Mouse (Mus musculus) MEL (cell line): ENCODE data around the gene Gm20388. TPM values are rescaled to one million over a fixed set of nuclear protein-coding genes. Genes with fewer than 3 reads are reported as not detected.

Experiments used
- DNase-seq: peaks from one replicate; pipeline ENCODE4 v3.0.0; 2011; ENCODE audit warnings: low read depth, low spot score
- H3K27ac ChIP-seq: 2 replicates; pipeline ENCODE4 v1.5.1; 2012; ENCODE audit warnings: low read depth, mild to moderate bottlenecking, control low read depth, low read length, moderate library complexity; ENCODE audit not compliant: control insufficient read depth
- H3K27me3 ChIP-seq, 2 experiments: fragments of 150-350 bp in 1 of 2; sonication (generic) in 1 of 2; 2 replicates each; pipeline ENCODE4 v1.6.1; 2012; ENCODE audit warnings: low read length in 2 of 2, mild to moderate bottlenecking in 2 of 2, improper control_type of control experiment in 1 of 2, moderate library complexity in 1 of 2; ENCODE audit not compliant: insufficient read depth in 2 of 2, control insufficient read depth in 1 of 2
- H3K36me3 ChIP-seq, 2 experiments: 2 replicates each; pipeline ENCODE4 v1.6.1; 2012 to 2014; ENCODE audit warnings: low read length in 2 of 2, improper control_type of control experiment in 1 of 2, inconsistent platforms in 1 of 2, mild to moderate bottlenecking in 1 of 2; ENCODE audit not compliant: insufficient read depth in 2 of 2, control insufficient read depth in 1 of 2
- H3K4me1 ChIP-seq, 2 experiments: fragments of 150-350 bp in 1 of 2; sonication (generic) in 1 of 2; 2 replicates each; pipeline ENCODE4 v1.6.1; 2012; ENCODE audit warnings: low read length in 2 of 2, improper control_type of control experiment in 1 of 2, mild to moderate bottlenecking in 1 of 2; ENCODE audit not compliant: insufficient read depth in 2 of 2, control insufficient read depth in 1 of 2
- H3K4me3 ChIP-seq, 2 experiments: fragments of 150-350 bp in 1 of 2; sonication (generic) in 1 of 2; 2 replicates each; pipeline ENCODE4 v1.5.1; 2012; ENCODE audit warnings: low read depth in 2 of 2, low read length in 2 of 2, mild to moderate bottlenecking in 2 of 2, moderate library complexity in 2 of 2, control low read depth in 1 of 2, improper control_type of control experiment in 1 of 2; ENCODE audit not compliant: control insufficient read depth in 1 of 2, insufficient read depth in 1 of 2
- H3K79me2 ChIP-seq: 2 replicates; pipeline ENCODE4 v1.6.1; 2012; ENCODE audit warnings: mild to moderate bottlenecking, low read length, moderate library complexity; ENCODE audit not compliant: control insufficient read depth, poor library complexity, insufficient read depth
- H3K9ac ChIP-seq: 2 replicates; pipeline ENCODE4 v1.6.1; 2012; ENCODE audit warnings: low read depth, mild to moderate bottlenecking, control low read depth, low read length, moderate library complexity; ENCODE audit not compliant: control insufficient read depth, poor library complexity, severe bottlenecking
- H3K9me3 ChIP-seq: fragments of 150-350 bp; sonication (generic); replicated peaks from 2 replicates; pipeline ENCODE4 v1.6.1; 2012; ENCODE audit warnings: mild to moderate bottlenecking, low read length, improper control_type of control experiment, moderate library complexity; ENCODE audit not compliant: insufficient read depth
- CHD2 ChIP-seq: IDR thresholded peaks from 2 replicates; pipeline ENCODE4 v1.6.1; 2011; ENCODE audit warnings: low read length, improper control_type of control experiment
- ELF1 ChIP-seq: IDR thresholded peaks from 2 replicates; pipeline ENCODE4 v1.6.1; 2014; ENCODE audit warnings: low read depth, mild to moderate bottlenecking, inconsistent platforms, low read length, improper control_type of control experiment, moderate library complexity
- EP300 ChIP-seq, 2 experiments: IDR thresholded peaks; 2 replicates each; pipeline ENCODE4 v1.6.1; 2011; ENCODE audit warnings: improper control_type of control experiment in 2 of 2, low read length in 2 of 2, low read depth in 1 of 2, mild to moderate bottlenecking in 1 of 2
- GATA1 ChIP-seq: IDR thresholded peaks from 2 replicates; pipeline ENCODE4 v1.6.1; 2011; ENCODE audit warnings: low read depth, low read length, improper control_type of control experiment
- JUND ChIP-seq: IDR thresholded peaks from 2 replicates; pipeline ENCODE4 v1.6.1; 2011; ENCODE audit warnings: low read depth, mild to moderate bottlenecking, improper control_type of control experiment, low read length
- KAT2A ChIP-seq: conservative IDR thresholded peaks from 2 replicates; pipeline ENCODE4 v1.6.1; 2012; ENCODE audit warnings: low read depth, low read length, improper control_type of control experiment, inconsistent platforms
- MAFK ChIP-seq: IDR thresholded peaks from 2 replicates; pipeline ENCODE4 v1.6.1; 2011; ENCODE audit warnings: low read depth, mild to moderate bottlenecking, low read length, improper control_type of control experiment, borderline replicate concordance
- MAX ChIP-seq: IDR thresholded peaks from 2 replicates; pipeline ENCODE4 v1.6.1; 2011; ENCODE audit warnings: low read length, improper control_type of control experiment
- MAZ ChIP-seq: IDR thresholded peaks from 2 replicates; pipeline ENCODE4 v1.6.1; 2012; ENCODE audit warnings: low read depth, mild to moderate bottlenecking, inconsistent platforms, low read length, improper control_type of control experiment
- MEF2A ChIP-seq: IDR thresholded peaks from 2 replicates; pipeline ENCODE4 v1.6.1; 2014; ENCODE audit warnings: low read depth, mild to moderate bottlenecking, inconsistent platforms, low read length, improper control_type of control experiment; ENCODE audit not compliant: poor library complexity, insufficient replicate concordance, severe bottlenecking; ENCODE audit errors: extremely low read depth
- MXI1 ChIP-seq: IDR thresholded peaks from 2 replicates; pipeline ENCODE4 v1.6.1; 2011; ENCODE audit warnings: mild to moderate bottlenecking, low read depth, low read length, improper control_type of control experiment
- MYB ChIP-seq: IDR thresholded peaks from 2 replicates; pipeline ENCODE4 v1.6.1; 2011; ENCODE audit warnings: mild to moderate bottlenecking, low read depth, low read length, improper control_type of control experiment
- MYC ChIP-seq: IDR thresholded peaks from 2 replicates; pipeline ENCODE4 v1.6.1; 2011; ENCODE audit warnings: low read depth, mild to moderate bottlenecking, low read length, improper control_type of control experiment, moderate library complexity
- NELFE ChIP-seq: IDR thresholded peaks from 2 replicates; pipeline ENCODE4 v1.6.1; 2011; ENCODE audit warnings: low read depth, low read length, improper control_type of control experiment
- NRF1 ChIP-seq: IDR thresholded peaks from 2 replicates; pipeline ENCODE4 v1.6.1; 2014; ENCODE audit warnings: low read depth, mild to moderate bottlenecking, inconsistent platforms, low read length, improper control_type of control experiment, moderate library complexity; ENCODE audit not compliant: poor library complexity, insufficient read depth, severe bottlenecking
- POLR2A ChIP-seq, 2 experiments: IDR thresholded peaks; 2 replicates each; pipeline ENCODE4 v1.6.1; 2011 to 2012; ENCODE audit warnings: low read length in 2 of 2, mild to moderate bottlenecking in 2 of 2, control low read depth in 1 of 2, improper control_type of control experiment in 1 of 2, low read depth in 1 of 2, moderate library complexity in 1 of 2; ENCODE audit not compliant: control insufficient read depth in 1 of 2, insufficient read depth in 1 of 2, poor library complexity in 1 of 2
- POLR2AphosphoS2 ChIP-seq: IDR thresholded peaks from 2 replicates; pipeline ENCODE4 v1.6.1; 2011; ENCODE audit warnings: low read length, improper control_type of control experiment
- RAD21 ChIP-seq: IDR thresholded peaks from 2 replicates; pipeline ENCODE4 v1.6.1; 2011; ENCODE audit warnings: mild to moderate bottlenecking, low read depth, low read length, improper control_type of control experiment
- SMC3 ChIP-seq: IDR thresholded peaks from 2 replicates; pipeline ENCODE4 v1.6.1; 2011; ENCODE audit warnings: low read depth, low read length, improper control_type of control experiment
- TCF12 ChIP-seq: IDR thresholded peaks from 2 replicates; pipeline ENCODE4 v1.6.1; 2014; ENCODE audit warnings: low read depth, mild to moderate bottlenecking, inconsistent platforms, low read length, improper control_type of control experiment, moderate library complexity
- USF2 ChIP-seq, 2 experiments: IDR thresholded peaks; 2 replicates each; pipeline ENCODE4 v1.6.1; 2011 to 2012; ENCODE audit warnings: improper control_type of control experiment in 2 of 2, low read length in 2 of 2, borderline replicate concordance in 1 of 2, inconsistent platforms in 1 of 2, low read depth in 1 of 2, mild to moderate bottlenecking in 1 of 2; ENCODE audit not compliant: insufficient read depth in 1 of 2
- ZC3H11A ChIP-seq: IDR thresholded peaks from 2 replicates; pipeline ENCODE4 v1.6.1; 2012; ENCODE audit warnings: low read depth, mild to moderate bottlenecking, inconsistent platforms, low read length, improper control_type of control experiment
- ZMIZ1 ChIP-seq: IDR thresholded peaks from 2 replicates; pipeline ENCODE4 v1.6.1; 2012; ENCODE audit warnings: low read depth, mild to moderate bottlenecking, inconsistent platforms, low read length, improper control_type of control experiment, moderate library complexity
- ZNF384 ChIP-seq: IDR thresholded peaks from 2 replicates; pipeline ENCODE4 v1.6.1; 2012; ENCODE audit warnings: low read depth, mild to moderate bottlenecking, inconsistent platforms, low read length, improper control_type of control experiment
- polyA plus RNA-seq, 2 experiments: library from polyadenylated mRNA; stranded (reverse) in 1 of 2; unstranded in 1 of 2; fragments of >175 nt in 1 of 2; fragments of >200 nt in 1 of 2; gene quantifications; 2 replicates each; pipeline versions ENCODE4 v1.2.1 to v1.2.4; 2012; ENCODE audit warnings: low replicate concordance in 2 of 2, low read depth in 1 of 2; ENCODE audit not compliant: insufficient read length in 2 of 2, insufficient read depth in 1 of 2, missing spikeins in 1 of 2
- total RNA-seq: library from RNA; depleted of rRNA; stranded (reverse); fragments of 300-350 nt; gene quantifications from 2 replicates; pipeline ENCODE4 v1.2.3, GENCODE M21; 2012

The Gm20388 gene
- total and polyA plus RNA-seq, 3 experiments, result 11.1 to 17.8 TPM; not detected in 1

GRCm38 (mm10) chr8:120167136-120167535 lies 256.5 kb downstream of the Gm20388 start:
- Histone ChIP-seq H3K9me3 (no peaks in the 10 kb centered on the region), H3K79me2 (no peaks in the 10 kb centered on the region), H3K27ac (no peak overlapping the region), H3K27me3 (peaks cover 0 to 1% of the 10 kb centered on the region in 2 experiments; a peak in 2 of 4 replicates), H3K36me3 (no peaks in the 10 kb centered on the region), H3K9ac (no peak overlapping the region), H3K4me3 (no peak overlapping the region), H3K4me1 (no peaks in the 10 kb centered on the region)
- no peak for DNase-seq
- TF ChIP-seq GATA1, result no peak
- TF ChIP-seq ZC3H11A, result no peak
- TF ChIP-seq POLR2AphosphoS2, result no peak
- TF ChIP-seq MAZ, result no peak
- TF ChIP-seq MAFK, result no peak
- TF ChIP-seq MYC, result no peak
- TF ChIP-seq SMC3, result no peak
- no peak for TF ChIP-seq MXI1
- no peak for TF ChIP-seq POLR2A (IDR thresholded peaks at IDR 0.05; ENCODE audit: control insufficient read depth in 1 of 2, insufficient read depth in 1 of 2, low read depth in 1 of 2, low read length in 2 of 2, poor library complexity in 1 of 2)
- no peak for TF ChIP-seq EP300 (IDR thresholded peaks at IDR 0.05; ENCODE audit: low read depth in 1 of 2, low read length in 2 of 2)
- TF ChIP-seq CHD2, result no peak
- TF ChIP-seq KAT2A, result no peak
- TF ChIP-seq NRF1, result no peak
- TF ChIP-seq NELFE, result no peak
- no peak for TF ChIP-seq ZMIZ1
- no peak for TF ChIP-seq MYB
- TF ChIP-seq ZNF384, result no peak
- TF ChIP-seq ELF1, result no peak
- no peak for TF ChIP-seq USF2 (IDR thresholded peaks at IDR 0.05; ENCODE audit: borderline replicate concordance in 1 of 2, insufficient read depth in 1 of 2, low read depth in 1 of 2, low read length in 2 of 2)
- no peak for TF ChIP-seq MAX

DNA sequence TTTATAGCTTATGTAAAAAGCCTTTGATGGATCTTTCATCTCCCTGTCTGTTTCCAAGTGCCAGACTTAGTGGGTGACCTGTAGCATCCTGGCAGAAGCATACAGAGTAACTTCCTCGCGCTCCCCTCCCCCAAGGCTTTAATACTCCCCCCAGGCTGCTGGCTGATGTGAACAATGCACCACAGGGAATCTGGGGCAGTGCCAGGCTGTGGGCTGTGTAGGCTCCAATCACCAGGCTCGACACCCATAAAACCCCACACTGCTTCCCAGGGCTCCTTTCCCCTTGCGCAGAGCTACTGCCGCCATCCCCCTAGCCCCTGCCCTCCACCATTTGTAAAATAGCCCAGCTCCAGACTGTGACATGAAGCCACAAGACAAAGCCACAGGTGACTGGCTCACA lies 257.2 kb downstream of the Gm20388 start:
- Histone ChIP-seq H3K27me3 (peaks cover 0 to under 1% of the 10 kb centered on the region in 2 experiments; a peak in 2 of 4 replicates), H3K4me3 (no peak overlapping the region)

More for the DNA sequence above, 257.2 kb downstream of the Gm20388 start:
- Histone ChIP-seq H3K27ac (no peak overlapping the region), H3K79me2 (no peaks in the 10 kb centered on the region), H3K4me1 (no peaks in the 10 kb centered on the region), H3K9me3 (no peaks in the 10 kb centered on the region), H3K9ac (no peak overlapping the region), H3K36me3 (no peaks in the 10 kb centered on the region)
- no peak for DNase-seq
- TF ChIP-seq MAFK, result no peak
- TF ChIP-seq USF2 (IDR thresholded peaks at IDR 0.05; ENCODE audit: borderline replicate concordance in 1 of 2, insufficient read depth in 1 of 2, low read depth in 1 of 2, low read length in 2 of 2), result no peak
- no peak for TF ChIP-seq POLR2A (IDR thresholded peaks at IDR 0.05; ENCODE audit: control insufficient read depth in 1 of 2, insufficient read depth in 1 of 2, low read depth in 1 of 2, low read length in 2 of 2, poor library complexity in 1 of 2)
- no peak for TF ChIP-seq MEF2A
- no peak for TF ChIP-seq RAD21
- no peak for TF ChIP-seq TCF12
- no peak for TF ChIP-seq NELFE
- TF ChIP-seq JUND, result no peak
